Mouse (Mus musculus) megakaryocyte, embryonic 14.5 days (primary cell): ENCODE measurements at regions not wholly inside any gene's neighbourhood (a gene's known extent, or its start where the extent isn't known, plus 50 kb on each side); places are given as distances from the start of the nearest gene placed in this dataset.

ENCODE experiments used
- FLI1 ChIP-seq: IDR thresholded peaks from 2 replicates; pipeline ENCODE4 v1.6.1; 2012; ENCODE audit warnings: low read length, inconsistent platforms, mixed read lengths
- GATA1 ChIP-seq: IDR thresholded peaks from 3 replicates; pipeline ENCODE4 v1.6.1; 2012; ENCODE audit warnings: mixed read lengths, low read length, inconsistent platforms, borderline replicate concordance

- TF ChIP-seq GATA1 (no peak), FLI1 (no peak)
Measured at GRCm38 (mm10) chr12:9287271-9287670, 257.5 kb downstream of the Ttc32 start.
